Comparison of ENCODE assay signal across 9 mouse cellular contexts in the genomic region with DNA sequence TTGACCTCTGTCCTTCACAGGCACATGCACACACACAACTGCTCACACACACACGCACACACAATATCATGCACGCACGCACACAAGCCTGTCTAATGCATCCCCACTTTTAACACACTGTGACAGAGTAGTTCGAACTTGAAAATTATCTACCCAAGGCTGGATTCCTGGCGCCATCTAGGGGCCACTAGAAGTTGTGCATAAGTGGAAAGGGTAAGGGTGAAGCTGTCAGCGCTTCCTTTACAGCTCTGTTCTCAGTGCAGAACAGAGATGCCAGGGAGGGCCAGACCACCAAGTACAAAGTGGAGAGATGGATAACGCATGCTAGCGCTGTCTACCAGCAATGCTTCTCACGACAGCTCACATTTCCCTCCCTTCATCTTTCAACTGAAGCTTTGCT. TPM values are rescaled to one million over a fixed set of nuclear protein-coding genes. Genes with fewer than 3 reads are reported as not detected.
A peak's percentile ranks its signal among the peaks of the same experiment; 100 is the strongest.
DNase-seq lines count a peak whose midpoint lies in the region; ATAC-seq lines count a peak whose summit lies in the region.
"Had no signal": no experiment of that assay in that cellular context is flagged by ENCODE, and none has a peak within 500 bp of the region (broad histone marks: within the 10 kb centered on the region; RNA-seq: fewer than 3 reads in every experiment).

No protein-coding gene starts in this region.

- H3K9ac ChIP-seq in hindbrain, embryonic 14.5 days: no peak overlapping the region
- H3K9ac ChIP-seq: midbrain, embryonic 12.5 days had no signal

- DNase-seq in left cerebral cortex, adult 11 months (ENCODE audit: low spot score): peak; percentile 17
- DNase-seq in left cerebral cortex, adult 8-10 months (ENCODE audit: low spot score in 2 of 2): no peak
- peak; percentile 67 for DNase-seq in R1 (ENCODE audit: low read depth, low spot score)
- peak; percentile 43 to 51 for DNase-seq in cerebellum, postnatal 36 days
- peak; percentile 79 for DNase-seq in hindbrain, embryonic 14.5 days (ENCODE audit: low spot score)
- peak; percentile 46 for DNase-seq in left cerebral cortex, postnatal 4 days
- peak; percentile 56 for DNase-seq in neural tube, embryonic 10.5 days (ENCODE audit: extremely low spot score, low spot score)
- DNase-seq in thymus, postnatal 25 days: peak; percentile 69

- intact Hi-C loops in left cerebral cortex, postnatal 4 days (cut with DNase I): loop anchor here (2.0 to 10.0 kb wide), 3 partner anchors 91 to 794 kb away; no protein-coding TSS in a partner anchor

- WGBS in hindbrain, embryonic 14.5 days: 32% methylated on average over 9 of the region's 9 CpGs

- H3K27me3 ChIP-seq in hindbrain, embryonic 14.5 days (ENCODE audit: control insufficient read depth, insufficient read depth, low read length): no peaks in the 10 kb centered on the region
- H3K27me3 ChIP-seq: midbrain, embryonic 12.5 days had no signal

- H3K36me3 ChIP-seq in hindbrain, embryonic 14.5 days (replicated peaks; ENCODE audit: control insufficient read depth, insufficient read depth): no peaks in the 10 kb centered on the region
- H3K36me3 ChIP-seq: midbrain, embryonic 12.5 days had no signal

- no peaks in the 10 kb centered on the region for H3K9me3 ChIP-seq in hindbrain, embryonic 14.5 days (ENCODE audit: control insufficient read depth, low read length)
- H3K9me3 ChIP-seq: midbrain, embryonic 12.5 days had no signal

- H3K4me2 ChIP-seq in hindbrain, embryonic 14.5 days (replicated peaks): no peak overlapping the region
- H3K4me2 ChIP-seq: midbrain, embryonic 12.5 days had no signal

- no peaks in the 10 kb centered on the region for H3K4me1 ChIP-seq in hindbrain, embryonic 14.5 days (replicated peaks; ENCODE audit: control insufficient read depth, insufficient read depth, low read length)
- H3K4me1 ChIP-seq: midbrain, embryonic 12.5 days had no signal

- ATAC-seq in hindbrain, embryonic 14.5 days (ENCODE audit: low FRiP score): peak; percentile 24; the same call in 1 of the 2 replicates

- no peak overlapping the region for H3K27ac ChIP-seq in hindbrain, embryonic 14.5 days
- H3K27ac ChIP-seq: midbrain, embryonic 12.5 days had no signal

- H3K4me3 ChIP-seq in hindbrain, embryonic 14.5 days (replicated peaks; ENCODE audit: low read length): no peak overlapping the region
- H3K4me3 ChIP-seq: midbrain, embryonic 12.5 days had no signal

RNA-seq across cellular contexts. Expression of a gene that starts 45.6 kb away (rescaled TPM):
- 1 to 10 TPM; 2.0 to 5.2 (median 3.2) TPM for total RNA-seq in left cerebral cortex, adult 8-10 months (2022)
- 1.6 and 2.0 TPM in 2 replicates for polyA plus RNA-seq in hindbrain, embryonic 14.5 days (2014; fragmentation: Nextera tagmentation; extraction: Ambion mirVana)
- total RNA-seq in left cerebral cortex, postnatal 4 days (2021): 1 to 10 TPM; 5.0 to 5.3 TPM

Comparison
In these comparisons a context has a peak if more than half of its experiments do, and no peak if none do; other contexts are left out.
1. DNase-seq: peak in left cerebral cortex, adult 11 months (single experiment), R1 (single experiment), cerebellum, postnatal 36 days (2 of 2), hindbrain, embryonic 14.5 days (single experiment), left cerebral cortex, postnatal 4 days (single experiment), neural tube, embryonic 10.5 days (single experiment) and thymus, postnatal 25 days (single experiment); none in left cerebral cortex, adult 8-10 months (0 of 2).